Mouse (Mus musculus) duodenum, adult 2 months (tissue): ENCODE measurements around the gene Btbd10. TPM values are rescaled to one million over a fixed set of nuclear protein-coding genes. Genes with fewer than 3 reads are reported as not detected.

Experiments
- polyA plus RNA-seq: library from polyadenylated mRNA; depleted of rRNA; stranded (reverse); fragments of >200 nt; gene quantifications from 2 replicates; pipeline ENCODE4 v1.2.3, GENCODE M21; 2012; ENCODE audit warnings: low replicate concordance; rRNA removed

Btbd10 gene
- 4.0 and 13.7 TPM in 2 replicates for polyA plus RNA-seq

DNA sequence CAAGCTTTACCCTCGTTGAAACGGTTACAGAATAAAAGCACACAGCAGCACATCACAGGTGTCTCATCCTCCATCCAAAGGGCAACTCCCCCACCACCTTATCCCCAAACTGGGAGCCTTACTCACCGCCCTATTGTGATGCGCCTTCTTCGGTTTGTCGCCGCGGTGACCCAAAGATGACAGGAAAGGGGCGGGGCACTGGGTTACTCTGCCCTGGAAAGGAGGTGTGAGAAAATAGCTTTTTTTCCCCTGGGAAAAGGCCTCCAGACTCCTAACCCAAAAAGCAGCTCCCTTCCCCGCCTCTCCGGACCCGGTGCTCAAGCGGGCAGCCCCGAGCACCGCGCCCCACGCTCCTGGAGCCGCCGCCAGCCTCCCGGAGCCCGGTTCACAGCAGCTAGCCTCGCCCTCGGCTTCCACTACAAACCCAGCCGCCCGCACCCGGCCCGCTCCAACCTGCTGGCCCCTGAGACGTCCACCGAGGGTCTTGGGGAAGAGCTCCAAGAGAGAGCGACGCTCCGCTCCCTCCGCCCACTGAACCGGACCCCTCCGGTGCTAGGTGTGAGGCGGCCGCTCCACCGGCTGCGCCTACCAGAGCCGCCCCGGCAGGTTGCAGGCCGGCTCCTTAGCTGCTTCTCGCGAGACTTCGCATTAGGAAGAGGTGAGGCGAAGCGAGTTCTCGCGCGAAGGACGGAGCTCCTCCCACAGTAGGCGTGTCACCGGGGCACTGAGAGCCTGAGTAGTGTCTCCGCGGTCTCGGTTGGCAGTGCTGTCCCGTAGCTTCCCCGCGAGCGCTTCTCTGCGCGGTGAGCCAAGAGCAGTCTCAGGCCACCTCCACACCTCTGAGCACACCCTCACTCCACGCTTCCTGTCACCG lies at the start of gene Btbd10:
Gene Btbd10 (minus strand): TSS at position 647 of the 874 bp plus-strand sequence.

DNA sequence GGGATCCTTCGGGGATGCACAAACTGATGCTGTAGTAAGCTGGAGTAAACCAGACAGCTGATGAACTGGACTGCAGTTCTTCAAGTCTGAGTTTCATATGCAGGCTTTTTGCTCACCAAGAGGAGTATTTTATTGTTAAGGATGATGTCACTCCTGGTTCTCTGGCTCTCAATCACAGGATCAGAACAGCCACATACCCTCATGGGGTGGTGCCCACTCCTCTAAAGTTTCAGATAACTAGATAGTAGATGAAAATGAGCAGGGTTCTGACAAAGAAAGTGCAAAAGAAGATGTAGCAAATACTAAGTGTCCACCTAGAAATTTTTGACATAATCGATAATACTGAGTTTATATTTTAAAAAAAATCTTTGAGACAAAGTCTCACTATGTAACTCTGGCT lies 19.3 kb upstream of the Btbd10 start, which contains the start of gene Pth:
Gene Pth (minus strand): TSS at position 101 of the 400 bp plus-strand sequence.

Other genes with a start within 250 kb of the Btbd10 start
- gene Arntl, start 161.9 kb downstream of the Btbd10 start, polyA plus RNA-seq = 4.7 and 9.3 TPM in 2 replicates
- not detected in 2 replicates for gene Pth, start 19.2 kb upstream of the Btbd10 start, polyA plus RNA-seq
- 0.18 and 1.2 TPM in 2 replicates for gene Far1, start 144.4 kb upstream of the Btbd10 start, polyA plus RNA-seq